Mouse (Mus musculus): ENCODE results near the gene Cxcl2. TPM values are rescaled to one million over a fixed set of nuclear protein-coding genes. Genes with fewer than 3 reads are reported as not detected.
A peak's percentile ranks its signal among the peaks of the same experiment; 100 is the strongest.

Cxcl2 gene
- polyA plus RNA-seq, 1 experiment = not detected

DNA sequence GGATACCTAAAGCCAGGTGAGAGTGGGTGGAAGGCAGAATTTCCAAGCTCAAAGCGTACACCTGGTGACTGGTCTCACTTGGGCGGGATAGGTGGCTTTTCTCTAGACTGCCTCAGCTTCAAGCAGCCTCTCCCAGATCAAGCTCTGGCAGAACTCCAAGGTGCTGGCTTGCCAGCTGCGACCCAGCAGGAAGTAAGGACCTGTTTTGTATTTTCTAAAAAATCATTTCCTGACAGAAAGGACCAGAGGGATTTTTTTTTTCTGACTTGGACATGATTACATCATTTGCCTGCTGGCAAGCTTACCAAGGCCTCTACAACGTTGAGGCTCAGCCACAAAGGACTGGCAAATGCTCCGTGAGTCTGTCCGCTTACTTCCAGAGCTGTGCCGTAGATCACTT is 3.5 kb upstream of the Cxcl2 start:
- Histone ChIP-seq H3ac (ENCODE audit: control insufficient read depth, insufficient read length, low read depth) (no peak overlapping the region), H3K4me3 (ENCODE audit: insufficient read depth, poor library complexity, severe bottlenecking) (no peak overlapping the region), H3K79me2 (ENCODE audit: control insufficient read depth, insufficient read depth) (no peaks in the 10 kb centered on the region), H3K79me3 (ENCODE audit: low read depth) (no peaks in the 10 kb centered on the region), H3K27me3 (ENCODE audit: control insufficient read depth, insufficient read depth, insufficient read length) (no peaks in the 10 kb centered on the region), H3K36me3 (ENCODE audit: control insufficient read depth, insufficient read depth) (no peaks in the 10 kb centered on the region)
- TF ChIP-seq MYOD1 (IDR thresholded peaks at IDR 0.05; ENCODE audit: control insufficient read depth, insufficient read length, low read depth) (no peak), MYOG (IDR thresholded peaks at IDR 0.05; ENCODE audit: control insufficient read depth, extremely low read depth, insufficient read length) (no peak), USF1 (IDR thresholded peaks at IDR 0.05; ENCODE audit: low read depth) (no peak), MAX (IDR thresholded peaks at IDR 0.05) (no peak), CEBPB (IDR thresholded peaks at IDR 0.05; ENCODE audit: low read depth) (peak; percentile 25), CTCF (IDR thresholded peaks at IDR 0.05; ENCODE audit: control insufficient read depth, insufficient read depth, insufficient read length) (no peak), FOSL1 (IDR thresholded peaks at IDR 0.05; ENCODE audit: insufficient read depth, low read length, poor library complexity, severe bottlenecking) (no peak)

DNA sequence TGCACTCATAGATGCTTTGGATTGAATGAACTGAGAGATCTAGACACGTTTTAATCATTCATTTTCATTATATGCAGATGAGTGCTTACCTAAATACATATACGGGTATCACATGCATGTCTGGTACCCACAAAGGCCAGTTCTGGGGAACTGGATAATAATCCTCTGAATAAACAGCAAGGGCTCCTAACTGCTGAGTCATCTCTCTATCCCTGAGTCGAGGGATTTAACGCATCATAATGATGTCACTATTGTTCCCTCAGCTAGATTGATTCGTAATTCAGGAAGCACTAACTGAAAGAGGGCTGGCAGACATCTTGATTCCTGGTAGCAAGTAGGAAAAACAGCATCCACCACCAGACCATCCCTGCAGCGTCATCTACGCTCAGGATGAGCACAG is 3.0 kb upstream of the Cxcl2 start:
- no peaks in the 10 kb centered on the region for H3K36me3 ChIP-seq (ENCODE audit: control insufficient read depth, insufficient read depth)
- TF ChIP-seq MYOG (IDR thresholded peaks at IDR 0.05; ENCODE audit: control insufficient read depth, extremely low read depth, insufficient read length) (no peak), CEBPB (IDR thresholded peaks at IDR 0.05; ENCODE audit: low read depth) (no peak), MYOD1 (IDR thresholded peaks at IDR 0.05; ENCODE audit: control insufficient read depth, insufficient read length, low read depth) (no peak)
- H3ac ChIP-seq (ENCODE audit: control insufficient read depth, insufficient read length, low read depth) = no peak overlapping the region
- no peaks in the 10 kb centered on the region for H3K27me3 ChIP-seq (ENCODE audit: control insufficient read depth, insufficient read depth, insufficient read length)
- H3K79me2 ChIP-seq (ENCODE audit: control insufficient read depth, insufficient read depth) = no peaks in the 10 kb centered on the region
- no peaks in the 10 kb centered on the region for H3K79me3 ChIP-seq (ENCODE audit: low read depth)
- H3K4me3 ChIP-seq (ENCODE audit: insufficient read depth, poor library complexity, severe bottlenecking) = no peak overlapping the region

DNA sequence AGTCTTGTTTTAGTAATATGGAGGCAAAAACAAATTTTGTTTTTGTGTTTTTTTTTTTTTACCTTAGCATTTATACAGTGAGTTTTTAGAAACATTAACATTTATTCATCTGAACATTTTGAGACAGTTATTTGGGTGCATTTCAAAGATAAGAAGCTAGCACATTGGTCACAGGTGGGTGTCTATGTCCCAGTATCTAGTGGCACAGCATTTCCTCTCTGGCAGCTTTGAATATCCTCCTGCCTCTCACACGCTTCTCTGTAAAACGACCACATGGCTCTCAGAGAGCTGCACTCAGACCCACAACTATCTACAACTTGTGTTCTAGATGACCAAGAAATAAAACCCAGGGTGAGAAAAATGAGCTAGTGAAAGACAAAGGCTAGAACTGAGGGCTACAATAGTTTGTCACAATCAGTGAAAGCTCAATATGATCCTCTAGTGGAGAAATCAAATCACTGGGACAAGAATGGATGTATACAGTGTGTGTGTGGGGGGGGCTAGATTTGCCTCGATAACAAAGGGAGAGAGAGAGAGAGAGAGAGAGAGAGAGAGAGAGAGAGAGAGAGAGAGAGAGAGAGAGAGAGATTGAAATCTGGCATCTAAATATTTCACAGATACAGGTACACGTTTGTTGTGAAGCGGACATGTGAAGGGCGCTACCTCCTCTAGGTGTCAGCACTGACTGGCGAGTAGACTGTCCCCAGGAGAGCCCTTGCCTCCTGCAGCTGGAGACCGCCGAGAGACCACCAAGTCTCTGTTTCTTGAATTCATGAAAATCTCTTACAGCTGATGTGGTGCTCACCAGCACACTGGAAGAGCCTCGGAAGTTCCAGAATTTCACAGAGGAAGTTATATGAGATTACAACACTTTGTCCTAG is 1.1 kb upstream of the Cxcl2 start:
- H3K36me3 ChIP-seq (ENCODE audit: control insufficient read depth, insufficient read depth) = no peaks in the 10 kb centered on the region
- H3K79me3 ChIP-seq (ENCODE audit: low read depth) = no peaks in the 10 kb centered on the region
- no peak overlapping the region for H3ac ChIP-seq (ENCODE audit: control insufficient read depth, insufficient read length, low read depth)
- TF ChIP-seq CEBPB (IDR thresholded peaks at IDR 0.05; ENCODE audit: low read depth) = no peak
- TF ChIP-seq MAX (IDR thresholded peaks at IDR 0.05) = no peak
- no peak for TF ChIP-seq FOSL1 (IDR thresholded peaks at IDR 0.05; ENCODE audit: insufficient read depth, low read length, poor library complexity, severe bottlenecking)
- TF ChIP-seq USF1 (IDR thresholded peaks at IDR 0.05; ENCODE audit: low read depth) = no peak
- no peak for TF ChIP-seq MYOD1 (IDR thresholded peaks at IDR 0.05; ENCODE audit: control insufficient read depth, insufficient read length, low read depth)
- no peak for TF ChIP-seq MYOG (IDR thresholded peaks at IDR 0.05; ENCODE audit: control insufficient read depth, extremely low read depth, insufficient read length)
- no peak for TF ChIP-seq CTCF (IDR thresholded peaks at IDR 0.05; ENCODE audit: control insufficient read depth, insufficient read depth, insufficient read length)
- H3K27me3 ChIP-seq (ENCODE audit: control insufficient read depth, insufficient read depth, insufficient read length) = no peaks in the 10 kb centered on the region
- H3K79me2 ChIP-seq (ENCODE audit: control insufficient read depth, insufficient read depth) = no peaks in the 10 kb centered on the region
- H3K4me3 ChIP-seq (ENCODE audit: insufficient read depth, poor library complexity, severe bottlenecking) = no peak overlapping the region

DNA sequence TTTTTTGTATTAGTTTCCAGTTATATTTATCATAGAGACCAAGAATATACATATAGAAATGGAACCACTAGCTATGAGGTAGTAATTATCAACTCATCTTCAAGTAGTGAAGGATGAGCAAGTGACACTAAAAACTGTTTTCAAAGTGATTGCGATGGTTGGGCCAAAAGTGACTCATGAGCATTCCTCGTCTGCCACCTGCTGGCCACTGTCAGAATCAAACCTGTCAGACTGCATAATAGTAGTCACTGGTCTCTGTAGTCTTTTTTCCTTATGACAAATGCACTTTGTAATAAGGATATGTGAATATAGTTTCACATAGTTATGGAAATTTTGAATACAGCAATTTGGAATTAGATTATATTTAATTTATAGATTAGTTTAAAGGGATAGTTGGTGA is 5.3 kb downstream of the Cxcl2 start:
- no peaks in the 10 kb centered on the region for H3K79me2 ChIP-seq (ENCODE audit: control insufficient read depth, insufficient read depth)
- no peaks in the 10 kb centered on the region for H3K36me3 ChIP-seq (ENCODE audit: control insufficient read depth, insufficient read depth)
- H3ac ChIP-seq (ENCODE audit: control insufficient read depth, insufficient read length, low read depth) = no peak overlapping the region
- TF ChIP-seq MAX (IDR thresholded peaks at IDR 0.05) (no peak), MYOG (IDR thresholded peaks at IDR 0.05; ENCODE audit: control insufficient read depth, extremely low read depth, insufficient read length) (no peak), USF1 (IDR thresholded peaks at IDR 0.05; ENCODE audit: low read depth) (no peak), MYOD1 (IDR thresholded peaks at IDR 0.05; ENCODE audit: control insufficient read depth, insufficient read length, low read depth) (no peak), FOSL1 (IDR thresholded peaks at IDR 0.05; ENCODE audit: insufficient read depth, low read length, poor library complexity, severe bottlenecking) (no peak), CTCF (IDR thresholded peaks at IDR 0.05; ENCODE audit: control insufficient read depth, insufficient read depth, insufficient read length) (peak; percentile 49)
- H3K79me3 ChIP-seq (ENCODE audit: low read depth) = no peaks in the 10 kb centered on the region
- no peaks in the 10 kb centered on the region for H3K27me3 ChIP-seq (ENCODE audit: control insufficient read depth, insufficient read depth, insufficient read length)
- H3K4me3 ChIP-seq (ENCODE audit: insufficient read depth, poor library complexity, severe bottlenecking) = no peak overlapping the region

DNA sequence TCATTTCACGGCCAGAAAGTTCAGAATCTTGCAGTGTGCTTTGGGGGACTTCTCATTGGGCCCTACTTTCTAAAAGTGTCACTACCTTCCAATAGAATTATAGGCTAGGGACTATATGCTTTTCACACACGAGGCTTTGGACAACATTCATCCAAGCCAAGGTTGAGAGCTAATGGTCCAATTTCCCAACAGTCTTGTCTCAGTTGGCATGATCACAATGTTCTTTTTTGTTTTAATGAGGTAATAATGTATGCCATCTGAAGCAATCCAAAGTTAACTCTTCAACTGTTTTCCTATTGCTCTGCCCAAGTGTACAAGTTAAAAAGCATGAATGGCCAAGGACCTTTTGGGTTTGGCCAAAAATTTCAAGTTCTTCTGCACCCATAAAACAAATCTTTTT is 15.8 kb downstream of the Cxcl2 start:
- Histone ChIP-seq H3K4me3 (ENCODE audit: insufficient read depth, poor library complexity, severe bottlenecking) (no peak overlapping the region), H3K79me3 (ENCODE audit: low read depth) (no peaks in the 10 kb centered on the region), H3K79me2 (ENCODE audit: control insufficient read depth, insufficient read depth) (no peaks in the 10 kb centered on the region), H3K27me3 (ENCODE audit: control insufficient read depth, insufficient read depth, insufficient read length) (no peaks in the 10 kb centered on the region), H3ac (ENCODE audit: control insufficient read depth, insufficient read length, low read depth) (no peak overlapping the region), H3K36me3 (ENCODE audit: control insufficient read depth, insufficient read depth) (no peaks in the 10 kb centered on the region)
- no peak for TF ChIP-seq MAX (IDR thresholded peaks at IDR 0.05)
- TF ChIP-seq CTCF (IDR thresholded peaks at IDR 0.05; ENCODE audit: control insufficient read depth, insufficient read depth, insufficient read length) = no peak
- TF ChIP-seq MYOD1 (IDR thresholded peaks at IDR 0.05; ENCODE audit: control insufficient read depth, insufficient read length, low read depth) = no peak
- TF ChIP-seq MYOG (IDR thresholded peaks at IDR 0.05; ENCODE audit: control insufficient read depth, extremely low read depth, insufficient read length) = no peak
- no peak for TF ChIP-seq FOSL1 (IDR thresholded peaks at IDR 0.05; ENCODE audit: insufficient read depth, low read length, poor library complexity, severe bottlenecking)
- no peak for TF ChIP-seq USF1 (IDR thresholded peaks at IDR 0.05; ENCODE audit: low read depth)
- TF ChIP-seq CEBPB (IDR thresholded peaks at IDR 0.05; ENCODE audit: low read depth) = no peak
